Mouse (Mus musculus) small intestine, adult 2 months (tissue): ENCODE data around the gene Pars2. TPM values are rescaled to one million over a fixed set of nuclear protein-coding genes. Genes with fewer than 3 reads are reported as not detected.

Source experiments
- H3K27ac ChIP-seq: fragments of 200-500 bp; 2 replicates; pipeline ENCODE4 v1.5.1; 2012; ENCODE audit warnings: low read depth, low read length, control low read depth, inconsistent platforms; ENCODE audit not compliant: insufficient read depth
- H3K27me3 ChIP-seq: fragments of 200-500 bp; 2 replicates; pipeline ENCODE4 v1.6.1; 2012; ENCODE audit warnings: mild to moderate bottlenecking, moderate library complexity, low read length, inconsistent platforms; ENCODE audit not compliant: control insufficient read depth, insufficient read depth
- H3K36me3 ChIP-seq: fragments of 200-500 bp; 2 replicates; pipeline ENCODE4 v1.6.1; 2012; ENCODE audit warnings: mild to moderate bottlenecking, low read length, control low read depth, inconsistent platforms; ENCODE audit not compliant: control insufficient read depth, insufficient read depth
- H3K4me1 ChIP-seq: fragments of 200-500 bp; 2 replicates; pipeline ENCODE4 v1.6.1; 2012; ENCODE audit warnings: low read length, inconsistent platforms, mixed read lengths; ENCODE audit not compliant: control insufficient read depth, insufficient read depth, insufficient read length
- H3K4me3 ChIP-seq: fragments of 200-500 bp; 2 replicates; pipeline ENCODE4 v1.5.1; 2012; ENCODE audit warnings: low read depth, mild to moderate bottlenecking, control low read depth, inconsistent platforms, low read length, moderate library complexity
- CTCF ChIP-seq: fragments of 200-500 bp; IDR thresholded peaks from 2 replicates; pipeline ENCODE4 v1.5.1; 2012; ENCODE audit warnings: low read depth, mild to moderate bottlenecking, control low read depth, inconsistent platforms, low read length, moderate library complexity, mixed read lengths; ENCODE audit not compliant: insufficient replicate concordance, insufficient read length; ENCODE audit errors: extremely low read depth
- POLR2A ChIP-seq: fragments of 200-500 bp; IDR thresholded peaks from 2 replicates; pipeline ENCODE4 v1.6.1; 2012; ENCODE audit warnings: low read depth, mild to moderate bottlenecking, control low read depth, inconsistent platforms, low read length, moderate library complexity
- WGBS: fragments of 180-500 bp; shearing (Covaris S2); methylation state at CpG from one replicate; pipeline ENCODE4 v1.1.7; 2018; 5-methylcytosine and 5-hydroxymethylcytosine counted together
- polyA plus RNA-seq: library from polyadenylated mRNA; depleted of rRNA; stranded (reverse); fragments of >200 nt; gene quantifications from 2 replicates; pipeline ENCODE4 v1.2.3, GENCODE M21; 2012

Pars2 gene
- polyA plus RNA-seq, 1 experiment, result 7.5 TPM

DNA sequence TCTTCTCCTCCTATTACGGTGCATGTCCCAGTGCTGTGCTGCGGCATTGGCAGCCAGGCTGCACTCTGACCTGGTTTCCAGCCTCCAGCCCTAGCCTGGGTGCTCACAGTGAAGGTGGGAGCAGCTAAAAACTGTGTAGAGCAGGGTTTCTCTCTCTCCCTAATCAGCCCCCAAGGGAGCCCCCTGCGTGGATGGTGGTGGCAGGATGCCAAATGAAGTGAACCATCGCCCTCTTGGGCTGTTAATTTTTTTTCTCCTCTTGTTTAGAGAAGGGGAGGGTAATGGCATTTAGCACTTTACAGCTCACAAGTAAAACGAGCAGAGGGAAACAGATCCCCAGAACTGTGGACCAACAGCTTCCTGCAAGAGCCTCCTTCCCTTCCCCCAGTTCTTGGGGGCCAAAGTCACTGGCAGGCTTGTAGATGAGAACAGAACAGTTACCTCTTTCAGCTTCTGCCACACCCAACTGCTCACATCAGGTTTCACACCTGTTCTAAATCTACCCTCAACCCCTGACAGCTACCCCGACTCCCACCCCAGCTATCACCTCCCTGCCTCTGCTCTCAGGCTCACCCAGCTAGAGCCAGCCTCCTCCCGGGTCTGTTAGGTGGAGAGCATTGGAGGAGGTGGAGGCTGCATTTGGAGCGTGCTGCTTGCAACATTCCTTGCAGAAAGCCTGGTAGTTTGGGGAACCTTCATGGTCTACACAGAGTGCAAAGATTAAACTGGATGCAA, 7.2 kb upstream of the Pars2 start:
- Histone ChIP-seq H3K27ac (no peak overlapping the region), H3K4me1 (peaks cover 8% of the 10 kb centered on the region; the same call in 1 of the 2 replicates), H3K4me3 (no peak overlapping the region), H3K36me3 (peaks cover 16% of the 10 kb centered on the region), H3K27me3 (no peaks in the 10 kb centered on the region)
- 8% methylated on average over 8 of the region's 8 CpGs for WGBS
- no peak for TF ChIP-seq POLR2A
- no peak for TF ChIP-seq CTCF

DNA sequence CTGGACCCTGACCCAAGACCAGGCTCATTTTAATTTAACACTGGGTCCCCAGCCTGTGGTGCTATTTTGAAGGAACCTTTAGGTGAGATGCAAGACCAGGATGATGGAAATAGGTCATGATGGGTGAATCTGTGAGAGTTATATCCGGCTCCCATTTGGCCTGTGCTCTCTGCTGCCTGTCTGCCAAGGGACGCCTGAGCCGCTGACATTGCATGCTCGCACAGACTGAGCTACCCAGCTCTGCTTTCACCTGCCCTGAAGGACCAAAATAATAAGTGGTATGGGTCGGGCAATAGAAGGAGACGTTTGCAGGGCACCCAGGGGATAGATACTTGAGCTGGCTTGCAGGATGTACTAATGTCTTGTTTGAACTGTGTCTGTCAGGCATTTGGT, 6.7 kb upstream of the Pars2 start:
- 54% methylated on average over 6 of the region's 6 CpGs for WGBS
- H3K27ac ChIP-seq, result no peak overlapping the region

DNA sequence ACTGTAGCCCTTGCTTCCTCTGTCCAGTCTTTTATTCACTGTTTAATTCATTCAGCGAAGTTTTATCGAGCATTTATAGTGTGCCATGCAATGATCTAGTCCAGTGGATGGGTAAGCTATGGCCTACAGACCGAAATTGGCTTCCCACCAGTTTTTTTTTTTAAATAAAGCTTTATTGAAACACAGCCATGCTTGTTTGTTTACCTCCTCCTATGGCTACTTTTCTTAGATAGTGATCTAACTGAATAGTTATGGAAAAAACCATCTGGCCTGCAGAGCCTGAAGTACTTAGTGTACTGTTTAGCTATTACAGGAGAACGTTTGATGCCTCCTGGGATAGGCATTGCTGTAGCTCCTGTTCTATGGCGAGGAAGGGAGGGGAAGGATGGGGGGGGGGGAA, 5.1 kb upstream of the Pars2 start:
- Histone ChIP-seq H3K27me3 (no peaks in the 10 kb centered on the region), H3K36me3 (0 out of 2 replicates have a peak, but pooled peaks cover 2% of the 10 kb centered on the region), H3K4me3 (no peak overlapping the region), H3K4me1 (peaks cover 8% of the 10 kb centered on the region; the same call in 1 of the 2 replicates), H3K27ac (no peak overlapping the region)
- TF ChIP-seq POLR2A, result no peak
- TF ChIP-seq CTCF, result no peak
- 80% methylated on average over 5 of the region's 5 CpGs for WGBS

More for the DNA sequence above, 6.7 kb upstream of the Pars2 start:
- TF ChIP-seq POLR2A (no peak), CTCF (no peak)
- Histone ChIP-seq H3K4me3 (no peak overlapping the region), H3K27me3 (no peaks in the 10 kb centered on the region), H3K36me3 (peaks cover 11% of the 10 kb centered on the region), H3K4me1 (peaks cover 8% of the 10 kb centered on the region; the same call in 1 of the 2 replicates)

DNA sequence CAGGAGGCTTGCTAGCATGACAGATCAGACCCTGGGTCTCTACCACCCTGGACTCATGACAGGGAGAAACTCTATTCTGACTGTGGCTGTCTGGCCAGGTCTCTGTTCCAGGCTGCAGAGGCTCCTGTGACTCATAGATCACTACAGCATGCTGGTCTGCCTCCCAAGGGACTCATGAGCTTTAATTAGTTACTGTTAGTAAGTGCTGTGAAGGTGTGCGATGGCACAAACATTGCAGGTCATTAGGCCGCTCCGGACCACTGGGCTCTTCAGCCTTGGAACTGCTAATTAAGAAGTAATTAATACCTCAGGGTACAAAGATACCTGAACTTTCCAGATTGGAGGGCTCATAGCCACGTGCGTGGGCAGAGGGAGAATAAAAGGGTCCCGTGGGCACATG, 3.7 kb upstream of the Pars2 start:
- Histone ChIP-seq H3K36me3 (no peaks in the 10 kb centered on the region), H3K27me3 (no peaks in the 10 kb centered on the region), H3K27ac (no peak overlapping the region), H3K4me3 (no peak overlapping the region), H3K4me1 (peaks cover 13% of the 10 kb centered on the region)
- no peak for TF ChIP-seq CTCF
- no peak for TF ChIP-seq POLR2A
- 90% methylated on average over 6 of the region's 6 CpGs for WGBS

DNA sequence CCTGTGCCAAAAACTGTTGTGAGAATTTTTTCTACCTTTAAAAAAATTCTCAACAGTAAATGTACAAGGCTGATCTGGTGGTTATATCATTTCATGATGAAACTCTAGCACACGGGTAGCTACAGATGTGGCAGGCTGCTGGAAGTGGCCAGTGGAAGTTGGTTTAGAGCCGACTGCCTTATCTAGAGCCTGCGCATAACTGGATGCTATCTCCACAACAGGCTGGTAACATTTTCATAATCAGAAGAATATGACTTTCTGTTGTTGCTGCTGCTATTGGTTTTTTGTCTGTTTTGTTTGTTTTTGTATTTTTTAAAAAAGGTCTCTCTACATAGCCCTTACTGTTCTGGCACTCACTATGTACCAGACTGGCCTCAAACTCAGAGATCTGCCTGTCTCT, 1.7 kb downstream of the Pars2 start:
- H3K4me3 ChIP-seq, result no peak overlapping the region
- no peaks in the 10 kb centered on the region for H3K27me3 ChIP-seq
- WGBS, result 93% methylated on average over 3 of the region's 3 CpGs
- TF ChIP-seq CTCF, result no peak
- TF ChIP-seq POLR2A, result no peak
- peaks cover 6% of the 10 kb centered on the region; the same call in 1 of the 2 replicates for H3K4me1 ChIP-seq
- no peak overlapping the region for H3K27ac ChIP-seq
- H3K36me3 ChIP-seq, result peaks cover 3% of the 10 kb centered on the region; the same call in 1 of the 2 replicates

DNA sequence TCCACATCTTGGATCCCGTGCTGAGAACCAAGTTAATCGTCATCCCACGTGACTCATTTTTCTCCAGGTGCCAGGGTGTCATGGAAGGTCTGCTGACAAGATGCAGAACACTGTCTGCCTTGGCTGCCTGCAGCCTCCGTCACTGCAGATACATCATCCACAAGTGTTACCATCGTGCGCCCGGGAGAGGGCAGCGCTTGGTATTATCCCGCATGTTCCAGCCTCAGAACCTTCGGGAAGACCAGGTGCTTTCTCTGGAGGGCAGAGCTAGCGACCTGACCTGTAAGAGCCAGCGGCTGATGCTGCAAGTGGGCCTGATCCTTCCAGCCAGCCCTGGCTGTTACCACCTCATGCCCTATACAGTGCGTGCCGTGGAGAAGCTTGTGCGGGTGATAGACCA, 2.2 kb downstream of the Pars2 start:
- Histone ChIP-seq H3K36me3 (peaks cover 4% of the 10 kb centered on the region; the same call in 1 of the 2 replicates), H3K4me3 (no peak overlapping the region), H3K27me3 (no peaks in the 10 kb centered on the region), H3K4me1 (peaks cover 6% of the 10 kb centered on the region; the same call in 1 of the 2 replicates), H3K27ac (no peak overlapping the region)
- WGBS, result 93% methylated on average over 15 of the region's 15 CpGs
- TF ChIP-seq POLR2A (no peak), CTCF (no peak)

DNA sequence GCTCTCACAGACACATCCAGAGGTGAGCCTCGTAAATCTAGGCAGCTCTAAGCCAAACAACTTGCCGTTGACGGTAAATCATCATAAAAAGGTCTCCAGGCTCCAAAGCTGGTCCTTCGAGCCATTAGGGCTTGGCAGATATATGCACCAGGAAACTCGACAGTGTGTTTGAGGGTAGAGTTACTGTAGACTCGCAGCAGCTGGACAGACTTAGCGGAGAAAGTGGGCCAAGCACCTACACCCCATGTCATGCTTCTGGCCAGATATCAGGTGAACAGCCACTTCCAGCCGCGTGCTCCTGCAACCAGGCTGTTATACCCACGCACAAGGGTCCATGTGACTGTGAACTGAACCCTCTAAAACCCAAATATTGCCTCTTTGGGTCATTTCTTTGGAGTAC, 4.8 kb downstream of the Pars2 start:
- no peaks in the 10 kb centered on the region for H3K27me3 ChIP-seq
- peaks cover 6% of the 10 kb centered on the region; the same call in 1 of the 2 replicates for H3K4me1 ChIP-seq
- H3K4me3 ChIP-seq, result no peak overlapping the region
- WGBS, result 76% methylated on average over 10 of the region's 10 CpGs
- H3K27ac ChIP-seq, result no peak overlapping the region
- TF ChIP-seq POLR2A (no peak), CTCF (no peak)
- peaks cover 15% of the 10 kb centered on the region for H3K36me3 ChIP-seq
